Mouse (Mus musculus): Measurements from ENCODE around the gene Ccl25. TPM values are rescaled to one million over a fixed set of nuclear protein-coding genes. Genes with fewer than 3 reads are reported as not detected.
"Not testable (repeated sequence)": the region's sequence is repeated elsewhere in the genome, so short reads cannot be mapped to it uniquely, and the experiment has no call there.

The Ccl25 gene
- polyA plus RNA-seq, 1 experiment from 2014 or later, result 21.9 TPM

- no peak overlapping the region for H3K27ac ChIP-seq (ENCODE audit: low read depth, low read length)
- H3K36me3 ChIP-seq (ENCODE audit: control insufficient read depth, insufficient read depth, low read length), result no peaks in the 10 kb centered on the region
- H3K9me3 ChIP-seq (ENCODE audit: control insufficient read depth, low read length), result no peaks in the 10 kb centered on the region
- 90% methylated on average over 11 of the region's 11 CpGs for WGBS
- no peaks in the 10 kb centered on the region for H3K4me1 ChIP-seq (replicated peaks; ENCODE audit: control insufficient read depth, insufficient read depth, low read length)
- H3K9ac ChIP-seq (ENCODE audit: low read depth, low read length), result no peak overlapping the region
- H3K4me3 ChIP-seq (ENCODE audit: low read depth, low read length), result no peak overlapping the region
- H3K4me2 ChIP-seq (replicated peaks; ENCODE audit: low read depth, low read length), result no peak overlapping the region
- DNase-seq (ENCODE audit: low spot score), result no peak
- H3K27me3 ChIP-seq (ENCODE audit: control insufficient read depth, insufficient read depth, low read length), result no peaks in the 10 kb centered on the region
- ATAC-seq (ENCODE audit: low FRiP score), result no peak
Measured at GRCm38 (mm10) chr8:4367808-4368207, 42.8 kb downstream of the Ccl25 start.

GRCm38 (mm10) chr8:4368470-4368869 is 43.5 kb downstream of the Ccl25 start:
- Histone ChIP-seq H3K27me3 (ENCODE audit: control insufficient read depth, insufficient read depth, low read length) (no peaks in the 10 kb centered on the region), H3K4me1 (replicated peaks; ENCODE audit: control insufficient read depth, insufficient read depth, low read length) (no peaks in the 10 kb centered on the region), H3K4me2 (replicated peaks; ENCODE audit: low read depth, low read length) (no peak overlapping the region), H3K36me3 (ENCODE audit: control insufficient read depth, insufficient read depth, low read length) (no peaks in the 10 kb centered on the region), H3K9ac (ENCODE audit: low read depth, low read length) (no peak overlapping the region), H3K4me3 (ENCODE audit: low read depth, low read length) (no peak overlapping the region), H3K27ac (ENCODE audit: low read depth, low read length) (no peak overlapping the region), H3K9me3 (ENCODE audit: control insufficient read depth, low read length) (no peaks in the 10 kb centered on the region)
- 89% methylated on average over 4 of the region's 4 CpGs for WGBS
- DNase-seq (ENCODE audit: low spot score) (no peak), ATAC-seq (ENCODE audit: low FRiP score) (no peak)

DNA sequence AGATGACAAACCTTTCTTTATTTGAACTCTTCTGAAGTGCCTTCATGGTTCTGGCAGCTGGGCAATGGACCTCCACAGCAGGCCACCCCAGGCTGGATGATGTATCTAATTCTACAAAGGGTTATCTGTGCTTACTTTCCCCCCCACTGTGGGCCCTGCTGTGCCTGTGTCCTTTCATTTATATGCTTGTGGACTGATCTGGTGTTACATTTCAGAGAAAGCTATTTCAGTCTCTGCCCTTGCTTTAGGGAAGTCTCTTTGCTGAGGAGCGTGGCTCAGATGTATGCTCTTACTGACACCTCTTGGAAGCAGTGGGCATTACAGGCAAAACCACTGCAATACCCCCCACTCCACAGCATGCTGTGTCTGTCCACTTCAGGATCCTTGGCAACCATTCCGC is 45.1 kb downstream of the Ccl25 start:
- no peak overlapping the region for H3K4me2 ChIP-seq (replicated peaks; ENCODE audit: low read depth, low read length)
- no peak overlapping the region for H3K27ac ChIP-seq (ENCODE audit: low read depth, low read length)
- WGBS, result 29% methylated on average over 2 of the region's 2 CpGs
- no peak overlapping the region for H3K9ac ChIP-seq (ENCODE audit: low read depth, low read length)
- H3K4me1 ChIP-seq (replicated peaks; ENCODE audit: control insufficient read depth, insufficient read depth, low read length), result no peaks in the 10 kb centered on the region
- no peak for ATAC-seq (ENCODE audit: low FRiP score)
- DNase-seq (ENCODE audit: low spot score), result peak; percentile 35
- no peaks in the 10 kb centered on the region for H3K9me3 ChIP-seq (ENCODE audit: control insufficient read depth, low read length)
- H3K27me3 ChIP-seq (ENCODE audit: control insufficient read depth, insufficient read depth, low read length), result no peaks in the 10 kb centered on the region
- H3K36me3 ChIP-seq (ENCODE audit: control insufficient read depth, insufficient read depth, low read length), result no peaks in the 10 kb centered on the region
- no peak overlapping the region for H3K4me3 ChIP-seq (ENCODE audit: low read depth, low read length)

DNA sequence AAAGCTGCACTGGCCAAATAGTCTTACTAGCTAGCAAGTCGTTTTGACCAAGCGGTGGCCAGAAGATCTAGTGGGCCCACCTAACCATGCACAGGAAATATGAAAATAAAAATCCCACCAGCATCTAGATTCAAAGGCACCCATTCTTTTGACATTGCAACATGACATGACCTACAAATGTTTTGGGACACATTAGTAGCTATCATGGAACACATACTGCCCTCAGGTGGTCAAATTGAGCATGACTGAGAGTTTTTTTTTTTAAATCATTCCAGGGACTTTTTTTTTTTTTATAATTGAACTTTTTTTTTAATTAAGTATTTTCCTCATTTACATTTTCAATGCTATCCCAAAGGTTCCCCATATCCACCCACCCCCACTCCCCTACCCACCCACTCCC is 47.6 kb downstream of the Ccl25 start:
- H3K27me3 ChIP-seq (ENCODE audit: control insufficient read depth, insufficient read depth, low read length), result no peaks in the 10 kb centered on the region
- no peaks in the 10 kb centered on the region for H3K4me1 ChIP-seq (replicated peaks; ENCODE audit: control insufficient read depth, insufficient read depth, low read length)
- DNase-seq (ENCODE audit: low spot score) (no peak), ATAC-seq (ENCODE audit: low FRiP score) (no peak)
- H3K36me3 ChIP-seq (ENCODE audit: control insufficient read depth, insufficient read depth, low read length), result no peaks in the 10 kb centered on the region
- H3K9me3 ChIP-seq (ENCODE audit: control insufficient read depth, low read length), result no peaks in the 10 kb centered on the region
- no peak overlapping the region for H3K4me3 ChIP-seq (ENCODE audit: low read depth, low read length)
- H3K9ac ChIP-seq (ENCODE audit: low read depth, low read length), result no peak overlapping the region
- no peak overlapping the region for H3K4me2 ChIP-seq (replicated peaks; ENCODE audit: low read depth, low read length)
- WGBS, result 56% methylated on average over 2 of the region's 2 CpGs
- H3K27ac ChIP-seq (ENCODE audit: low read depth, low read length), result no peak overlapping the region

GRCm38 (mm10) chr8:4401442-4401841 is 76.4 kb downstream of the Ccl25 start:
- no peaks in the 10 kb centered on the region for H3K27me3 ChIP-seq (ENCODE audit: control insufficient read depth, insufficient read depth, low read length)
- no peak overlapping the region for H3K4me2 ChIP-seq (replicated peaks; ENCODE audit: low read depth, low read length)
- H3K36me3 ChIP-seq (ENCODE audit: control insufficient read depth, insufficient read depth, low read length), result no peaks in the 10 kb centered on the region
- DNase-seq (ENCODE audit: low spot score), result no peak
- WGBS, result 89% methylated on average over 2 of the region's 2 CpGs
- H3K9ac ChIP-seq (ENCODE audit: low read depth, low read length), result no peak overlapping the region
- no peak overlapping the region for H3K27ac ChIP-seq (ENCODE audit: low read depth, low read length)
- H3K4me3 ChIP-seq (ENCODE audit: low read depth, low read length), result no peak overlapping the region
- ATAC-seq (ENCODE audit: low FRiP score), result no peak
- H3K4me1 ChIP-seq (replicated peaks; ENCODE audit: control insufficient read depth, insufficient read depth, low read length), result no peaks in the 10 kb centered on the region
- H3K9me3 ChIP-seq (ENCODE audit: control insufficient read depth, low read length), result no peaks in the 10 kb centered on the region

DNA sequence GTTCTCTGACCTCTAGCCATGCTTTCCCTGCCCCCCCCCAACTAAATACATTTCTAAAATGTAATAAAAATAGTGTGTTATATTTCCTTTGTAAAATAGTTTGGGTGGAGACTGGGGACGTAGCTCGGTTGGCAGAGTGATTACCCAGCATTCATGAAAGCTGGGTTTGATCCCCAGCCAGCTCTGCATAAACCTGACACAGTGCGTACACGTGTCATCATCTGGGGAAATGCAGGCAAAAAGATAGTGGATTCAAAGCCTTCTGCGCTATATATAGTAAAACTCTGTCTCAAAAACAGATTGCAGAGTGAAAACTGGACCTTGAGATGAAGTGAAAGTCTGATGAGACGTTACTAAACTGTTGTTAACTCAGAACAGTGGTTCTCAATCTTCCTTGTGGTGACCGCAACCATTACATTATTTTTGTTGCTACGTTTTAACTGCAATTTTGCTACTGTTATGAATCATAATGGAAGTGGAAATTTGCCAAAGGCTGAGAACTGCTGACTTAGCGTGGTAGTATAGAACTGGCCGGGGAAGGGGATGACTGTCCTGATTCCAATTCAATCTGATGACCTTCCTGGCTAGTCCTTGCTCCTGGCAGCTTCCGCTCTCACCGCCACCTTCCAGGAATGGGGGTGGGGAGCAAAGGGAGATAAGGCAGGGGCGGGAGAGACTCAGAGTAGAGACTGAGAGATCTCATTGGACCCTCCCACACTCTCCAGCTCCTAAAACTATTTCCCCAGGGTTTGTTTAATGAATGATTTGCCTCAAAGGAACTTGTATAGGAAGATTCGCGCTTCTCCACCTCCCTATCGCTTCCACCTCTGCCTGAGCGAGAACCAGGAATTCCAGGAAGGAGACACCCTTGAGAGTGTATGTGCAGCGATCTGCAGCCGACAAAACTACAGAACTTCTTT is 79.2 kb downstream of the Ccl25 start:
- Histone ChIP-seq H3K9me3 (ENCODE audit: control insufficient read depth, low read length) (no peaks in the 10 kb centered on the region), H3K27me3 (ENCODE audit: control insufficient read depth, insufficient read depth, low read length) (no peaks in the 10 kb centered on the region), H3K4me3 (ENCODE audit: low read depth, low read length) (peak overlapping the region; percentile 16; the same call in 1 of the 2 replicates), H3K4me2 (replicated peaks; ENCODE audit: low read depth, low read length) (peak overlapping the region; percentile 17), H3K4me1 (replicated peaks; ENCODE audit: control insufficient read depth, insufficient read depth, low read length) (no peaks in the 10 kb centered on the region), H3K36me3 (ENCODE audit: control insufficient read depth, insufficient read depth, low read length) (no peaks in the 10 kb centered on the region), H3K27ac (ENCODE audit: low read depth, low read length) (no peak overlapping the region), H3K9ac (ENCODE audit: low read depth, low read length) (peak overlapping the region; percentile 32; the same call in 1 of the 2 replicates)
- peak; percentile 36; the same call in 1 of the 2 replicates for ATAC-seq (ENCODE audit: low FRiP score)
- 59% methylated on average over 19 of the region's 19 CpGs for WGBS
- peak; percentile 29 for DNase-seq (ENCODE audit: low spot score)

DNA sequence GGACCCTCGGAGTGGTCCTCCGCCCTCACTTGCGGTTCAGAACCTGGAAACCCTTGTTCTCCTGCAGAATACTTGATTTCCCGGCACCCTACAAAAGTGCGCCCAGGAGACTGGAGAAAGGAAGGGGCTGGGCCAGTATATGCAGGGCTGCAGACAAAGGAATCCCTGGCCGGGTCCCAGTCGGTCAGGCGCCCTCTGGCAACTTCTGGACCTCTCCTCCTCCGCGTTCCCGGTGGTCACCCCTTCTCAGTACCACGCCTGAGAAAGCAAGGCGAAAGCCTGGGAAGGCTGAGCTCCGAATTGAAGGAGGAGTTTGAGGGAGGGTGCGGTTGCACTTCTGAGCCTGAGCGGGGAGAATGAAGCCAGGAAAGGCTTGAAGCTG is 79.9 kb downstream of the Ccl25 start:
- DNase-seq (ENCODE audit: low spot score), result peak; percentile 38
- peak; percentile 56; the same call in 1 of the 2 replicates for ATAC-seq (ENCODE audit: low FRiP score)
- no peaks in the 10 kb centered on the region for H3K27me3 ChIP-seq (ENCODE audit: control insufficient read depth, insufficient read depth, low read length)
- 19% methylated on average over 14 of the region's 16 CpGs for WGBS
- H3K9ac ChIP-seq (ENCODE audit: low read depth, low read length), result peak overlapping the region; percentile 32; the same call in 1 of the 2 replicates
- H3K4me3 ChIP-seq (ENCODE audit: low read depth, low read length), result peak overlapping the region; percentile 16; the same call in 1 of the 2 replicates
- H3K27ac ChIP-seq (ENCODE audit: low read depth, low read length), result no peak overlapping the region
- H3K9me3 ChIP-seq (ENCODE audit: control insufficient read depth, low read length), result no peaks in the 10 kb centered on the region
- no peaks in the 10 kb centered on the region for H3K36me3 ChIP-seq (ENCODE audit: control insufficient read depth, insufficient read depth, low read length)
- peak overlapping the region; percentile 17 for H3K4me2 ChIP-seq (replicated peaks; ENCODE audit: low read depth, low read length)
- H3K4me1 ChIP-seq (replicated peaks; ENCODE audit: control insufficient read depth, insufficient read depth, low read length), result no peaks in the 10 kb centered on the region

DNA sequence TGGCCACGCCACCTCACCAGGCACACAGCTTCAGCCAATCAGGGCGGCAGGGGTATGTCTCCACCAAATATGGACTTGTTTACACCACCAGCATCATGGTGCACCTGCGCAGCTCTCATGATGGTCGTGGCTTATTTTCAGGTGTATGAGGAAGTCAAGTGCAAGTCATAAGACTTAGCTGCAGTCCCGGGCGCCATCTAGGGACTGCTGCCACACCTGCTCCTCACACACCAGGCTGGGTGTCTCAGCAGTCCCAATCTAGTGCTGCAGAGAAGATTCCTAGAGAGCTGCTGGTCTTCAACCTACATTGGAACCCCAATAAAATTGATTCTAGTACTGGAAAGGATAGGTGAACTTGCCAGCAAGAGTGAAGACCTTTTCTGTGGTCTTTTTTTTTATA is 83.4 kb downstream of the Ccl25 start:
- H3K9me3 ChIP-seq (ENCODE audit: control insufficient read depth, low read length); H3K27ac ChIP-seq (ENCODE audit: low read depth, low read length); H3K4me3 ChIP-seq (ENCODE audit: low read depth, low read length); H3K4me1 ChIP-seq (replicated peaks; ENCODE audit: control insufficient read depth, insufficient read depth, low read length); H3K9ac ChIP-seq (ENCODE audit: low read depth, low read length); H3K27me3 ChIP-seq (ENCODE audit: control insufficient read depth, insufficient read depth, low read length); ATAC-seq (ENCODE audit: low FRiP score); H3K36me3 ChIP-seq (ENCODE audit: control insufficient read depth, insufficient read depth, low read length); DNase-seq (ENCODE audit: low spot score); H3K4me2 ChIP-seq (replicated peaks; ENCODE audit: low read depth, low read length): not testable (repeated sequence)
- 73% methylated on average over 6 of the region's 6 CpGs for WGBS
